Comparison of ENCODE assay signal across 40 mouse cellular contexts in genomic region chr15:100288980-100289379, GRCm38 (mm10). TPM values are rescaled to one million over a fixed set of nuclear protein-coding genes. Genes with fewer than 3 reads are reported as not detected.
"Had no signal": no experiment of that assay in that cellular context is flagged by ENCODE, and none has a peak within 500 bp of the region (broad histone marks: within the 10 kb centered on the region; RNA-seq: fewer than 3 reads in every experiment).

No protein-coding gene starts in this region.

- H3K4me2 ChIP-seq: embryonic facial prominence, embryonic 12.5 days; embryonic facial prominence, embryonic 13.5 days; embryonic facial prominence, embryonic 15.5 days; forebrain, embryonic 12.5 days; forebrain, embryonic 13.5 days; forebrain, embryonic 15.5 days had no signal

- H3K36me3 ChIP-seq: embryonic facial prominence, embryonic 10.5 days; embryonic facial prominence, embryonic 12.5 days; embryonic facial prominence, embryonic 13.5 days; embryonic facial prominence, embryonic 15.5 days; forebrain, embryonic 10.5 days; forebrain, embryonic 12.5 days; forebrain, embryonic 15.5 days had no signal

- H3K9ac ChIP-seq: embryonic facial prominence, embryonic 12.5 days; embryonic facial prominence, embryonic 13.5 days; embryonic facial prominence, embryonic 15.5 days; forebrain, embryonic 12.5 days; forebrain, embryonic 13.5 days; forebrain, embryonic 15.5 days; forebrain, postnatal 0 days had no signal

- H3K27ac ChIP-seq: embryonic facial prominence, embryonic 10.5 days; embryonic facial prominence, embryonic 12.5 days; embryonic facial prominence, embryonic 13.5 days; embryonic facial prominence, embryonic 15.5 days; forebrain, embryonic 10.5 days; forebrain, embryonic 12.5 days; forebrain, embryonic 13.5 days; forebrain, embryonic 15.5 days; gastrocnemius, adult 2 months; heart, adult 2 months had no signal

- H3K27me3 ChIP-seq: embryonic facial prominence, embryonic 12.5 days; embryonic facial prominence, embryonic 13.5 days; embryonic facial prominence, embryonic 15.5 days; forebrain, embryonic 12.5 days; forebrain, embryonic 13.5 days; forebrain, embryonic 15.5 days had no signal

- H3K4me1 ChIP-seq: embryonic facial prominence, embryonic 10.5 days; embryonic facial prominence, embryonic 12.5 days; embryonic facial prominence, embryonic 13.5 days; embryonic facial prominence, embryonic 15.5 days; forebrain, embryonic 10.5 days; forebrain, embryonic 12.5 days; forebrain, embryonic 13.5 days; forebrain, embryonic 15.5 days had no signal

- ATAC-seq: forebrain, embryonic 13.5 days; forebrain, embryonic 14.5 days; forebrain, embryonic 15.5 days; forebrain, embryonic 16.5 days; forebrain, postnatal 0 days had no signal

- H3K9me3 ChIP-seq: embryonic facial prominence, embryonic 10.5 days; embryonic facial prominence, embryonic 12.5 days; embryonic facial prominence, embryonic 13.5 days; embryonic facial prominence, embryonic 15.5 days; forebrain, embryonic 10.5 days; forebrain, embryonic 12.5 days; forebrain, embryonic 13.5 days; forebrain, embryonic 15.5 days had no signal

- DNase-seq: cerebellum, adult 18-20 months; cerebellum, adult 2 months; cerebellum, adult 8-10 months; cerebellum, adult 9-10 months; cerebellum, adult 9-11 months; cerebellum, postnatal 10 days; cerebellum, postnatal 14 days; cerebellum, postnatal 25 days; cerebellum, postnatal 36 days; embryo, embryonic 11 days; forebrain, postnatal 0 days; gastrocnemius, adult 2 months; gastrocnemius, postnatal 10 days; gastrocnemius, postnatal 14 days; gastrocnemius, postnatal 25 days; gastrocnemius, postnatal 36 days; heart, adult 18-20 months; heart, adult 2 months had no signal

- H3K4me3 ChIP-seq: embryonic facial prominence, embryonic 10.5 days; embryonic facial prominence, embryonic 12.5 days; embryonic facial prominence, embryonic 13.5 days; embryonic facial prominence, embryonic 15.5 days; erythroblast, embryonic 14.5 days; forebrain, embryonic 10.5 days; forebrain, embryonic 12.5 days; forebrain, embryonic 13.5 days; forebrain, embryonic 15.5 days; gastrocnemius, adult 2 months; heart, adult 2 months had no signal

RNA-seq across cellular contexts. Expression of gene Tmprss12, which starts 8.3 kb away (rescaled TPM):
- total RNA-seq: common myeloid progenitor, adult 5-6 weeks; forebrain, postnatal 0 days; gastrocnemius, adult 18-20 months; gastrocnemius, adult 2 months; gastrocnemius, adult 8-10 months; gastrocnemius, postnatal 10 days; gastrocnemius, postnatal 14 days; gastrocnemius, postnatal 25 days; gastrocnemius, postnatal 36 days; gastrocnemius, postnatal 4 days; heart, adult 18-20 months; heart, adult 2 months; heart, adult 8-10 months had no signal
- polyA plus RNA-seq: cerebellum, adult 2 months; cortical plate, adult 2 months; embryonic facial prominence, embryonic 10.5 days; embryonic facial prominence, embryonic 11.5 days; embryonic facial prominence, embryonic 12.5 days; embryonic facial prominence, embryonic 13.5 days; embryonic facial prominence, embryonic 14.5 days; embryonic facial prominence, embryonic 15.5 days; erythroblast, embryonic 14.5 days; forebrain, embryonic 10.5 days; forebrain, embryonic 11.5 days; forebrain, embryonic 12.5 days; forebrain, embryonic 13.5 days; forebrain, embryonic 14.5 days; forebrain, embryonic 15.5 days; forebrain, embryonic 16.5 days; forebrain, postnatal 0 days; frontal cortex, adult 2 months; gonadal fat pad, adult 2 months; heart, adult 2 months had no signal

RNA-seq across cellular contexts. Expression of gene Mettl7a3, which starts 45.7 kb away (rescaled TPM):
- total RNA-seq: common myeloid progenitor, adult 5-6 weeks; forebrain, postnatal 0 days had no signal
- polyA plus RNA-seq: embryonic facial prominence, embryonic 10.5 days; erythroblast, embryonic 14.5 days; forebrain, embryonic 10.5 days; forebrain, embryonic 11.5 days; forebrain, embryonic 12.5 days; forebrain, embryonic 13.5 days; forebrain, embryonic 14.5 days; forebrain, embryonic 15.5 days; forebrain, embryonic 16.5 days; forebrain, postnatal 0 days had no signal
